ENCODE assay signal across 9 mouse cellular contexts in the genomic region with DNA sequence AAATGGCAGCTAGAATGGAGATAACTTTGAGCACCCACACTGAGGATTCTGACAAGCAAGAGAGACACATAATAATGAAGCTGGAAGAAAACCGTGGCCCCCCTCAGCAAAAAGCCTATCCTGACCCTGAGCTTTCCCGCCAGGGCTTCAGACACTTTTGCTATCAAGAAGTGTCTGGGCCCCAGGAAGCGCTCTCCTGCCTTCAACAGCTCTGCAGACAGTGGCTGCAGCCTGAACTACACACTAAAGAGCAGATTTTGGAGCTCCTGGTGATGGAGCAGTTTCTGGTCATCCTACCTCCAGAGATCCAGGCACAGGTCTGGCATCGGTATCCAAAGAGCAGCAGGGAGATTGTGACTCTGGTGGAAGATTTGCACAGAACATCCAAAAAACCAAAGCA. TPM values are rescaled to one million over a fixed set of nuclear protein-coding genes. Genes with fewer than 3 reads are reported as not detected.
DNase-seq lines count a peak whose midpoint lies in the region; ATAC-seq and TF ChIP-seq lines count a peak whose summit lies in the region.
"Had no signal": no experiment of that assay in that cellular context is flagged by ENCODE, and none has a peak within 500 bp of the region (broad histone marks: within the 10 kb centered on the region; RNA-seq: fewer than 3 reads in every experiment).

No protein-coding gene starts in this region.

- peak overlapping the region; percentile 71 for H3K4me3 ChIP-seq in heart, embryonic 11.5 days (ENCODE audit: low read depth, low read length)
- peak overlapping the region; percentile 42 for H3K4me3 ChIP-seq in C2C12 (ENCODE audit: insufficient read depth, poor library complexity, severe bottlenecking)
- peak overlapping the region; percentile 59 for H3K4me3 ChIP-seq in forebrain, embryonic 10.5 days
- peak overlapping the region; percentile 73 for H3K4me3 ChIP-seq in liver, embryonic 12.5 days

- H3K4me1 ChIP-seq in heart, embryonic 11.5 days (ENCODE audit: control insufficient read depth, insufficient read depth, low read length) = peaks cover 6% of the 10 kb centered on the region
- peaks cover 18% of the 10 kb centered on the region for H3K4me1 ChIP-seq in forebrain, embryonic 10.5 days
- peaks cover 27% of the 10 kb centered on the region for H3K4me1 ChIP-seq in liver, embryonic 12.5 days

- peak overlapping the region; percentile 81 for H3K4me2 ChIP-seq in heart, embryonic 11.5 days
- peak overlapping the region; percentile 81 for H3K4me2 ChIP-seq in liver, embryonic 12.5 days

- H3K36me3 ChIP-seq in heart, embryonic 11.5 days (ENCODE audit: control insufficient read depth, insufficient read depth, low read length) = no peaks in the 10 kb centered on the region
- no peaks in the 10 kb centered on the region for H3K36me3 ChIP-seq in C2C12 (ENCODE audit: control insufficient read depth, insufficient read depth)
- no peaks in the 10 kb centered on the region for H3K36me3 ChIP-seq in forebrain, embryonic 10.5 days (replicated peaks)
- H3K36me3 ChIP-seq in liver, embryonic 12.5 days = no peaks in the 10 kb centered on the region

- no peak for ATAC-seq in heart, embryonic 11.5 days (replicated peaks; ENCODE audit: insufficient number of reproducible peaks, low FRiP score, low TSS enrichment)
- no peak for ATAC-seq in liver, embryonic 12.5 days

- no peaks in the 10 kb centered on the region for H3K9me3 ChIP-seq in heart, embryonic 11.5 days (replicated peaks; ENCODE audit: control insufficient read depth, low read length)
- no peaks in the 10 kb centered on the region; the same call in 1 of the 2 replicates for H3K9me3 ChIP-seq in forebrain, embryonic 10.5 days
- no peaks in the 10 kb centered on the region for H3K9me3 ChIP-seq in liver, embryonic 12.5 days (replicated peaks)

- H3K27me3 ChIP-seq in heart, embryonic 11.5 days (ENCODE audit: control insufficient read depth, insufficient read depth, low read length) = no peaks in the 10 kb centered on the region
- H3K27me3 ChIP-seq in C2C12 (ENCODE audit: control insufficient read depth, insufficient read depth, insufficient read length) = no peaks in the 10 kb centered on the region
- H3K27me3 ChIP-seq in forebrain, embryonic 10.5 days (ENCODE audit: poor library complexity, severe bottlenecking) = no peaks in the 10 kb centered on the region
- H3K27me3 ChIP-seq in liver, embryonic 12.5 days (replicated peaks) = no peaks in the 10 kb centered on the region

- no peak for DNase-seq in heart, adult 18-20 months
- no peak for DNase-seq in forebrain, embryonic 10.5 days (ENCODE audit: extremely low spot score, low spot score)
- DNase-seq in ovary, adult 18-20 months (ENCODE audit: low spot score) = no peak
- DNase-seq in spleen, adult 18-20 months = no peak
- no peak for DNase-seq in adrenal gland, adult 18-20 months (ENCODE audit: low spot score in 2 of 2)
- DNase-seq: kidney, postnatal 36 days had no signal

- TF ChIP-seq CTCF in C2C12 (IDR thresholded peaks at IDR 0.05; ENCODE audit: control insufficient read depth, insufficient read depth, insufficient read length) = no peak

- WGBS in heart, embryonic 11.5 days (ENCODE audit: insufficient replicate concordance) = 45% methylated on average over 4 of the region's 4 CpGs
- 67% methylated on average over 4 of the region's 4 CpGs for WGBS in forebrain, embryonic 10.5 days
- whole genome bisulfite sequencing in liver, embryonic 12.5 days (ENCODE audit: insufficient replicate concordance) = 71% methylated on average over 4 of the region's 4 CpGs

- no peak overlapping the region for H3K27ac ChIP-seq in heart, embryonic 11.5 days (ENCODE audit: low read depth, low read length)
- no peak overlapping the region for H3K27ac ChIP-seq in forebrain, embryonic 10.5 days
- H3K27ac ChIP-seq in liver, embryonic 12.5 days = peak overlapping the region; percentile 27; the same call in 1 of the 2 replicates

- H3K9ac ChIP-seq in heart, embryonic 11.5 days (ENCODE audit: low read depth, low read length) = peak overlapping the region; percentile 74
- H3K9ac ChIP-seq in liver, embryonic 12.5 days = peak overlapping the region; percentile 76; the same call in 1 of the 2 replicates

- H3ac ChIP-seq in C2C12 (ENCODE audit: control insufficient read depth, insufficient read length, low read depth) = no peak overlapping the region

- H3K79me2 ChIP-seq in C2C12 (ENCODE audit: control insufficient read depth, insufficient read depth) = no peaks in the 10 kb centered on the region

- no peaks in the 10 kb centered on the region for H3K79me3 ChIP-seq in C2C12 (ENCODE audit: low read depth)

TF ChIP-seq in C2C12, 6 proteins besides CTCF, POLR2A, EP300 and RAD21:
- TF ChIP-seq USF1 (IDR thresholded peaks at IDR 0.05; ENCODE audit: low read depth) (no peak), MAX (IDR thresholded peaks at IDR 0.05) (no peak), CEBPB (IDR thresholded peaks at IDR 0.05; ENCODE audit: low read depth) (no peak), MYOD1 (IDR thresholded peaks at IDR 0.05; ENCODE audit: control insufficient read depth, insufficient read length, low read depth) (no peak), FOSL1 (IDR thresholded peaks at IDR 0.05; ENCODE audit: insufficient read depth, low read length, poor library complexity, severe bottlenecking) (no peak), MYOG (IDR thresholded peaks at IDR 0.05; ENCODE audit: control insufficient read depth, extremely low read depth, insufficient read length) (no peak)

RNA-seq across cellular contexts. Expression of a gene that starts 0.8 kb away (rescaled TPM):
- 0.72 and 0.94 TPM in 2 replicates for polyA plus RNA-seq in heart, embryonic 11.5 days (2014; fragmentation: Nextera tagmentation; extraction: Ambion mirVana)
- 1 to 10 TPM; 1.3 to 1.4 TPM for total RNA-seq in heart, adult 18-20 months (2021)
- polyA plus RNA-seq in C2C12 (2012; fragmentation: generic; extraction: Trizol) = 0.18 TPM
- polyA plus RNA-seq in forebrain, embryonic 10.5 days (2016; fragmentation: Nextera tagmentation; extraction: Ambion mirVana) = 0.93 and 1.1 TPM in 2 replicates
- 0.38 and 0.41 TPM in 2 replicates for polyA plus RNA-seq in liver, embryonic 12.5 days (2016; fragmentation: Nextera tagmentation; extraction: Ambion mirVana)
- 10 to 100 TPM in 1 of 2 experiments, 1 to 10 TPM in 1; 2.0 to 15.0 TPM for total RNA-seq in adrenal gland, adult 18-20 months (2021)

RNA-seq across cellular contexts. Expression of a gene that starts 17.2 kb away (rescaled TPM):
- not detected in 2 replicates for polyA plus RNA-seq in heart, embryonic 11.5 days (2014; fragmentation: Nextera tagmentation; extraction: Ambion mirVana)
- total RNA-seq in heart, adult 18-20 months (2021) = not detected
- not detected for polyA plus RNA-seq in C2C12 (2012; fragmentation: generic; extraction: Trizol)
- polyA plus RNA-seq in forebrain, embryonic 10.5 days (2016; fragmentation: Nextera tagmentation; extraction: Ambion mirVana) = not detected in 2 replicates
- polyA plus RNA-seq in liver, embryonic 12.5 days (2016; fragmentation: Nextera tagmentation; extraction: Ambion mirVana) = not detected in 2 replicates
- total RNA-seq in adrenal gland, adult 18-20 months (2021) = not detected

RNA-seq across cellular contexts. Expression of a gene that starts 24.3 kb away (rescaled TPM):
- polyA plus RNA-seq in heart, embryonic 11.5 days (2014; fragmentation: Nextera tagmentation; extraction: Ambion mirVana) = 39.5 and 41.5 TPM in 2 replicates
- 10 to 100 TPM; 39.6 to 56.8 TPM for total RNA-seq in heart, adult 18-20 months (2021)
- 27.1 TPM for polyA plus RNA-seq in C2C12 (2012; fragmentation: generic; extraction: Trizol)
- polyA plus RNA-seq in forebrain, embryonic 10.5 days (2016; fragmentation: Nextera tagmentation; extraction: Ambion mirVana) = 59.3 and 62.2 TPM in 2 replicates
- polyA plus RNA-seq in liver, embryonic 12.5 days (2016; fragmentation: Nextera tagmentation; extraction: Ambion mirVana) = 28.1 and 30.3 TPM in 2 replicates
- total RNA-seq in adrenal gland, adult 18-20 months (2021) = 10 to 100 TPM; 63.9 to 94.4 TPM

RNA-seq across cellular contexts. Expression of a gene that starts 36.5 kb away (rescaled TPM):
- 5.5 and 6.4 TPM in 2 replicates for polyA plus RNA-seq in heart, embryonic 11.5 days (2014; fragmentation: Nextera tagmentation; extraction: Ambion mirVana)
- total RNA-seq in heart, adult 18-20 months (2021) = 10 to 100 TPM in 1 of 2 experiments, 1 to 10 TPM in 1; 9.6 to 10.7 TPM
- 1.1 TPM for polyA plus RNA-seq in C2C12 (2012; fragmentation: generic; extraction: Trizol)
- 5.4 and 6.5 TPM in 2 replicates for polyA plus RNA-seq in forebrain, embryonic 10.5 days (2016; fragmentation: Nextera tagmentation; extraction: Ambion mirVana)
- polyA plus RNA-seq in liver, embryonic 12.5 days (2016; fragmentation: Nextera tagmentation; extraction: Ambion mirVana) = 3.0 and 3.2 TPM in 2 replicates
- total RNA-seq in adrenal gland, adult 18-20 months (2021) = 10 to 100 TPM; 15.1 to 25.1 TPM

RNA-seq across cellular contexts. Expression of a gene that starts 36.6 kb away (rescaled TPM):
- 0.92 and 2.2 TPM in 2 replicates for polyA plus RNA-seq in heart, embryonic 11.5 days (2014; fragmentation: Nextera tagmentation; extraction: Ambion mirVana)
- not detected for total RNA-seq in heart, adult 18-20 months (2021)
- polyA plus RNA-seq in C2C12 (2012; fragmentation: generic; extraction: Trizol) = 0.22 TPM
- 2.5 and 3.9 TPM in 2 replicates for polyA plus RNA-seq in forebrain, embryonic 10.5 days (2016; fragmentation: Nextera tagmentation; extraction: Ambion mirVana)
- polyA plus RNA-seq in liver, embryonic 12.5 days (2016; fragmentation: Nextera tagmentation; extraction: Ambion mirVana) = 0.81 and 1.2 TPM in 2 replicates
- 1 to 10 TPM; 1.1 to 1.4 TPM for total RNA-seq in adrenal gland, adult 18-20 months (2021)
